Mouse (Mus musculus) testis, adult 2 months (tissue): ENCODE data around the gene Cst13. TPM values are rescaled to one million over a fixed set of nuclear protein-coding genes. Genes with fewer than 3 reads are reported as not detected.
"Not testable (repeated sequence)": the region's sequence is repeated elsewhere in the genome, so short reads cannot be mapped to it uniquely, and the experiment has no call there.

ENCODE experiments used
- H3K27ac ChIP-seq: fragments of 200-500 bp; 2 replicates; pipeline ENCODE4 v1.5.1; 2012; ENCODE audit warnings: low read depth, low read length; ENCODE audit not compliant: control insufficient read depth, insufficient read depth
- H3K27me3 ChIP-seq: fragments of 200-500 bp; 2 replicates; pipeline ENCODE4 v1.6.1; 2012; ENCODE audit warnings: mild to moderate bottlenecking, low read length, moderate library complexity; ENCODE audit not compliant: control insufficient read depth, insufficient read depth
- H3K36me3 ChIP-seq: fragments of 200-500 bp; 2 replicates; pipeline ENCODE4 v1.6.1; 2012; ENCODE audit warnings: mild to moderate bottlenecking, low read length; ENCODE audit not compliant: control insufficient read depth, insufficient read depth
- H3K4me1 ChIP-seq: fragments of 200-500 bp; 2 replicates; pipeline ENCODE4 v1.6.1; 2012; ENCODE audit warnings: low read length; ENCODE audit not compliant: control insufficient read depth, insufficient read depth
- H3K4me3 ChIP-seq: fragments of 200-500 bp; 2 replicates; pipeline ENCODE4 v1.5.1; 2012; ENCODE audit warnings: low read depth, mild to moderate bottlenecking, low read length, moderate library complexity, mixed read lengths; ENCODE audit not compliant: control insufficient read depth
- CTCF ChIP-seq: fragments of 200-500 bp; IDR thresholded peaks from 2 replicates; pipeline ENCODE4 v1.5.1; 2012; ENCODE audit warnings: low read depth, mild to moderate bottlenecking, inconsistent platforms, low read length, moderate library complexity; ENCODE audit not compliant: control insufficient read depth, insufficient read depth, insufficient replicate concordance
- POLR2A ChIP-seq: fragments of 200-500 bp; IDR thresholded peaks from 2 replicates; pipeline ENCODE4 v1.6.1; 2012; ENCODE audit warnings: low read depth, mild to moderate bottlenecking, inconsistent platforms, low read length, moderate library complexity; ENCODE audit not compliant: control insufficient read depth
- polyA plus RNA-seq: library from polyadenylated mRNA; depleted of rRNA; stranded (reverse); fragments of >200 nt; gene quantifications from 2 replicates; pipeline ENCODE4 v1.2.3, GENCODE M21; 2012; rRNA removed

Gene Cst13
- 83.9 and 104 TPM in 2 replicates for polyA plus RNA-seq

GRCm38 (mm10) chr2:148819909-148820308 lies at the start of gene Cst13:
Gene Cst13, plus strand, starts transcription at chr2:148820081.
- TF ChIP-seq POLR2A, result peak; percentile 63; the same call in 1 of the 2 replicates
- TF ChIP-seq CTCF, result no peak
- H3K27me3 ChIP-seq, result no peaks in the 10 kb centered on the region

GRCm38 (mm10) chr2:148771397-148771796 lies 48.5 kb upstream of the Cst13 start, which contains the start of gene Cst11:
Gene Cst11, minus strand, starts transcription at chr2:148771497.
- not testable (repeated sequence) for H3K4me3 ChIP-seq, H3K4me1 ChIP-seq, H3K27ac ChIP-seq, H3K36me3 ChIP-seq, H3K27me3 ChIP-seq

More at GRCm38 (mm10) chr2:148819909-148820308, at the start of gene Cst13:
- no peaks in the 10 kb centered on the region for H3K4me1 ChIP-seq
- H3K36me3 ChIP-seq, result no peaks in the 10 kb centered on the region
- H3K27ac ChIP-seq, result no peak within 1 kb of the TSS
- H3K4me3 ChIP-seq, result peak within 1 kb of the TSS; percentile 86

- H3K27ac ChIP-seq, result no peak within 1 kb of the TSS; the same call in 1 of the 2 replicates
- H3K4me1 ChIP-seq, result no peaks in the 10 kb centered on the region
- no peak within 1 kb of the TSS for H3K4me3 ChIP-seq
- no peaks in the 10 kb centered on the region for H3K36me3 ChIP-seq
- no peaks in the 10 kb centered on the region for H3K27me3 ChIP-seq
- TF ChIP-seq POLR2A (no peak), CTCF (no peak)
These were observed 38.2 kb upstream of the Cst13 start, which contains the start of gene 8030411F24Rik for GRCm38 (mm10) chr2:148781709-148782108. Gene 8030411F24Rik, plus strand, starts transcription at chr2:148782009.

GRCm38 (mm10) chr2:148789142-148789541 lies 30.7 kb upstream of the Cst13 start, which contains the start of gene Cst12:
Gene Cst12, plus strand, starts transcription at chr2:148789361.
- H3K4me3 ChIP-seq, result peak within 1 kb of the TSS; percentile 70
- TF ChIP-seq CTCF (no peak), POLR2A (peak; percentile 59; the same call in 1 of the 2 replicates)
- H3K36me3 ChIP-seq, result no peaks in the 10 kb centered on the region
- H3K27ac ChIP-seq, result peak within 1 kb of the TSS; percentile 67
- H3K27me3 ChIP-seq, result no peaks in the 10 kb centered on the region
- no peaks in the 10 kb centered on the region; the same call in 1 of the 2 replicates for H3K4me1 ChIP-seq

GRCm38 (mm10) chr2:148798485-148798884 lies 21.4 kb upstream of the Cst13 start, which contains the start of gene Cst8:
Gene Cst8, plus strand, starts transcription at chr2:148798785.
- Histone ChIP-seq H3K27me3 (no peaks in the 10 kb centered on the region; the same call in 1 of the 2 replicates), H3K4me3 (peak within 1 kb of the TSS; percentile 84), H3K4me1 (no peaks in the 10 kb centered on the region), H3K27ac (peak within 1 kb of the TSS; percentile 81), H3K36me3 (no peaks in the 10 kb centered on the region)
- no peak for TF ChIP-seq CTCF
- TF ChIP-seq POLR2A, result peak; percentile 43; the same call in 1 of the 2 replicates

- TF ChIP-seq CTCF, result no peak
- no peak for TF ChIP-seq POLR2A
- H3K27me3 ChIP-seq, result no peaks in the 10 kb centered on the region; the same call in 1 of the 2 replicates
- no peaks in the 10 kb centered on the region for H3K4me1 ChIP-seq
- H3K36me3 ChIP-seq, result no peaks in the 10 kb centered on the region
- peak overlapping the region; percentile 54 for H3K4me3 ChIP-seq
- H3K27ac ChIP-seq, result peak overlapping the region; percentile 32; the same call in 1 of the 2 replicates
These were observed 18.4 kb upstream of the Cst13 start for GRCm38 (mm10) chr2:148801491-148801921.

GRCm38 (mm10) chr2:148806696-148807095 lies 13.2 kb upstream of the Cst13 start:
- no peaks in the 10 kb centered on the region for H3K27me3 ChIP-seq
- no peak overlapping the region for H3K27ac ChIP-seq
- no peak for TF ChIP-seq CTCF
- TF ChIP-seq POLR2A, result no peak

GRCm38 (mm10) chr2:148825986-148826385 lies 6.1 kb downstream of the Cst13 start:
- no peak overlapping the region for H3K4me3 ChIP-seq
- H3K36me3 ChIP-seq, result no peaks in the 10 kb centered on the region
- no peaks in the 10 kb centered on the region for H3K27me3 ChIP-seq
- H3K4me1 ChIP-seq, result no peaks in the 10 kb centered on the region
- TF ChIP-seq CTCF, result no peak
- TF ChIP-seq POLR2A, result no peak
- H3K27ac ChIP-seq, result no peak overlapping the region

More at GRCm38 (mm10) chr2:148806696-148807095, 13.2 kb upstream of the Cst13 start:
- H3K4me3 ChIP-seq, result no peak overlapping the region
- H3K36me3 ChIP-seq, result no peaks in the 10 kb centered on the region
- H3K4me1 ChIP-seq, result no peaks in the 10 kb centered on the region
